Mouse (Mus musculus) forebrain, embryonic 15.5 days (tissue): ENCODE data around the gene Nhlrc4. TPM values are rescaled to one million over a fixed set of nuclear protein-coding genes. Genes with fewer than 3 reads are reported as not detected.

Experiments
- ATAC-seq: fragments of 200-750 bp; cut with Nextera tagmentation; replicated peaks from 2 replicates; pipeline ENCODE4 v1.8.0; 2017; ENCODE audit warnings: mild to moderate bottlenecking, moderate TSS enrichment, moderate library complexity
- H3K27ac ChIP-seq: fragments of 300-500 bp; sonication (generic); replicated peaks from 2 replicates; pipeline ENCODE4 v1.5.1; 2015; ENCODE audit warnings: mild to moderate bottlenecking, inconsistent platforms
- H3K27me3 ChIP-seq: fragments of 300-500 bp; sonication (generic); 2 replicates; pipeline ENCODE4 v1.6.1; 2015; ENCODE audit warnings: inconsistent platforms
- H3K36me3 ChIP-seq: fragments of 300-500 bp; sonication (generic); 2 replicates; pipeline ENCODE4 v1.6.1; 2015; ENCODE audit warnings: mild to moderate bottlenecking, inconsistent platforms
- H3K4me1 ChIP-seq: fragments of 300-500 bp; sonication (generic); 2 replicates; pipeline ENCODE4 v1.6.1; 2015; ENCODE audit warnings: inconsistent platforms
- H3K4me2 ChIP-seq: fragments of 300-500 bp; sonication (generic); replicated peaks from 2 replicates; pipeline ENCODE4 v1.6.1; 2015; ENCODE audit warnings: mild to moderate bottlenecking, inconsistent platforms
- H3K4me3 ChIP-seq: fragments of 300-500 bp; sonication (generic); 2 replicates; pipeline ENCODE4 v1.5.1; 2015; ENCODE audit warnings: mild to moderate bottlenecking, inconsistent platforms
- H3K9ac ChIP-seq: fragments of 300-500 bp; sonication (generic); replicated peaks from 2 replicates; pipeline ENCODE4 v1.6.1; 2015; ENCODE audit warnings: mild to moderate bottlenecking, inconsistent platforms
- H3K9me3 ChIP-seq: fragments of 300-500 bp; sonication (generic); 2 replicates; pipeline ENCODE4 v1.6.1; 2016; ENCODE audit warnings: inconsistent platforms
- WGBS: fragments of 180-500 bp; shearing (Covaris S2); methylation state at CpG from one replicate; pipeline ENCODE4 v1.1.7; 2015; ENCODE audit warnings: mixed read lengths; 5-methylcytosine and 5-hydroxymethylcytosine counted together
- polyA plus RNA-seq: library from polyadenylated mRNA; unstranded; fragments of >200 nt; fragmentation: Nextera tagmentation; extraction: Ambion mirVana; gene quantifications from 2 replicates; pipeline ENCODE4 v1.2.1, GENCODE M21; 2015

The Nhlrc4 gene
- polyA plus RNA-seq, 1 experiment from 2014 or later = not detected

DNA sequence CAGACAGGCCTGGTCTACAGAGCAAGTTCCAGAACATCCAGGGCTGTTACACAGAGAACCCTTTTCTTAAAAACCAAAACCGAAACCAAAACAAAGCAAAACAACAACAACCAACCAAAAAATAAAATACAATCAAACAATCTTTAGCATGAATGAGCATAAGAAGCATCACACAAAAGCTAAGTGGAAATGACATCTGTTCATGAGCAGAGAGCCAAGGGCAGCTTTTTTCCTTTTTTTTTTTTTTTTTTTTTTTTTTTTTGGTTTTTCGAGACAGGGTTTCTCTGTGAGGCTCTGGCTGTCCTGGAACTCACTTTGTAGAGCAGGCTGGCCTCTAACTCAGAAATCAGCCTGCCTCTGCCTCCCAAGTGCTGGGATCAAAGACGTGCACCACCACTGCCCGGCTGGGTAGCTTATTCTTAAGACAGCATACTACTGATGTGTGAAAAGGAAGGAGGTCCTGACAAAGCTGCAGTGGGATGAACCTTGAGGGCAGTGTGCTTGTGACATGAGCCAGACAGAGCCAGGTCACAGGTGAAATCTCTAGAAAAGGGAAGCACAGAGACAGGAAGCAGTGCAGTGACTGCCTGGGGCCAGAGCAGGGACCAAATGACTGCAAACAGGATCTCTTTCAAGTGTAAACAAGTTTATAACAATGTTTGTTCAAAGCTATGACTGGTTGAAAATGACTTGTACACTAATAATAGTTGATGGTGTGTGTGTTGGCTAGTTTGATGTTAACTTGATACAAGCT lies 26.4 kb upstream of the Nhlrc4 start:
- H3K36me3 ChIP-seq = no peaks in the 10 kb centered on the region
- H3K4me1 ChIP-seq = no peaks in the 10 kb centered on the region
- H3K9me3 ChIP-seq = no peaks in the 10 kb centered on the region
- H3K4me3 ChIP-seq = no peak overlapping the region
- no peak overlapping the region for H3K4me2 ChIP-seq
- no peak overlapping the region for H3K9ac ChIP-seq
- ATAC-seq = no peak
- WGBS = 81% methylated on average over 4 of the region's 4 CpGs
- peak overlapping the region; percentile 62 for H3K27ac ChIP-seq
- no peaks in the 10 kb centered on the region for H3K27me3 ChIP-seq

DNA sequence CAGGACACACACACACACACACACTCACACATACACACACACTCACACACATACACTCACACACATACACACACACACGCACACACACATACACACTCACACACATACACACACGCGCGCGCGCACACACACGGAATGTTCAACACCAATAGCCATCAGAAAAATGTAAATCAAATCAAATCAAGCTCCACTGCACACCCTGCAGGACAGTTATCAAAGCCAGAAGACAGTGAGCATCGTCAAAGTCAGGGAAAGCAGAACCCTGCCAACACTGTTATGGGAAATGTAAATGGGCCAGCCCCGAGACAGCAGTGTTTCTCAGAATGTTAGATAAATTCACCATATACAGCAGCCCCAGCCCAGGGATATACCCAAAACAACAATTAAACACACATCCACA lies 25.7 kb upstream of the Nhlrc4 start:
- Histone ChIP-seq H3K4me2 (no peak overlapping the region), H3K36me3 (no peaks in the 10 kb centered on the region), H3K9me3 (no peaks in the 10 kb centered on the region), H3K4me3 (no peak overlapping the region), H3K9ac (no peak overlapping the region), H3K4me1 (no peaks in the 10 kb centered on the region), H3K27ac (peak overlapping the region; percentile 62), H3K27me3 (no peaks in the 10 kb centered on the region)
- ATAC-seq = no peak
- WGBS = 86% methylated on average over 9 of the region's 9 CpGs

DNA sequence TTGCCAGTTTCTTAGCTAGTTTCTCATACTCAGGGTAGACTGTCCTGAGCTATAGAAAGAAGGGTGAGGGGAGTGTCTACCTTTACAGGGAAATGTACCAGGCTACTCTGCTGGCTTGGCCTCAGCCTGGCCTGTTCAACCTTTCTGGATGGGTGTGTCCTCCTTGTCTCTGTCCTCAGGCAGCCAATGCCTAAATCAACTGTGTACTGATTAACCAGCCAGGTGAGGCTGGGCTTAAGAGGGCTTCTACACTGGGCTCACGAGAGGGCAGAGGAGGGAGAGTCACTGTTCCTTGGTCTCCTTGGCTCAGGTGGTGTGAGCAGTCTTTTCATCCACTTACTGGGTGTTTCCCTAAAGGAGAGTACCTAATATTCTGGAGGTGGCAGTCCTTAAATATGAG lies 23.4 kb upstream of the Nhlrc4 start:
- 83% methylated on average over 1 of the region's 1 CpGs for WGBS
- no peak overlapping the region for H3K4me2 ChIP-seq

DNA sequence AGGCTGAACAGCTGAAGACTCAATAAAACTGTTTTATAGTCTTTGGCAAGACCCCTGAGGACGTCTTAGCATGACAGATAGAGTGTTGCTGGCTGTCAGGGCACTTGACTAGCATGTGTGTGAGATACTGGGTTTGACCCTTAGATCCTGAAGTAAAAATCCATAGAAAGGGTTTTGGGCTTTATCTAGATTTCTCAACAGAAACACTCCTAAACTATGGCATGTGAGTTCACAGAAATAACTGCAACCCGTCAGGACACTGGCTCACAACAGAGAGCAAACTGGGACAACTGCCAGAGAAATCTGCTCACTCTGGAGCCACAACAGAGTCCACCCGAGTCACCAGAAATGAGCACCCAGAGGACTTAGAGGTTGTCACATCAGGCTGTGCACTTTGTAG lies 22.9 kb upstream of the Nhlrc4 start:
- Histone ChIP-seq H3K27me3 (no peaks in the 10 kb centered on the region), H3K4me1 (no peaks in the 10 kb centered on the region), H3K9ac (no peak overlapping the region), H3K36me3 (no peaks in the 10 kb centered on the region), H3K9me3 (no peaks in the 10 kb centered on the region), H3K4me2 (no peak overlapping the region), H3K4me3 (no peak overlapping the region), H3K27ac (no peak overlapping the region)
- ATAC-seq = no peak
- 63% methylated on average over 3 of the region's 3 CpGs for WGBS

More for the DNA sequence above, 23.4 kb upstream of the Nhlrc4 start:
- H3K36me3 ChIP-seq = no peaks in the 10 kb centered on the region
- H3K9me3 ChIP-seq = no peaks in the 10 kb centered on the region
- H3K9ac ChIP-seq = no peak overlapping the region
- no peak overlapping the region for H3K27ac ChIP-seq
- H3K4me3 ChIP-seq = no peak overlapping the region
- no peaks in the 10 kb centered on the region for H3K27me3 ChIP-seq
- H3K4me1 ChIP-seq = no peaks in the 10 kb centered on the region
- ATAC-seq = no peak

DNA sequence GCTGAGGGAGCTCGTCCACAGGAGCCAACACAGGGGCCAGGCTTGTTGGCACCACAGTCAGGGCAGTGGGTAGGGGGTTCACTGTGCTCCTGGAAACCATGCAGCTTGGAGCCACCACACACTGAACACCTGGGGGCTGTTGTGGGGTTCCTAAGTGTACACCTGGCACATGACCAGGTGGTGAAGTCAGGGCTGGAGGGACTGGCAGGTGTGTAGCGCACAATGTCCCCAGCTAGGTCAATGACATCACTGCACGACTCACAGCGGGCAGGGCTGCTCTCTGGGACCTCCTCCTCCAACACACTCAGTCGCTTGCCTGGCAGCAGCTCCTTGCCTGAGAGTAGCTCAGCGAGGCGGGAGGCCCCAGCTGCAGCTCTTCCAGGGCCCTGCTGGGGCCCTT lies 19.5 kb upstream of the Nhlrc4 start:
- Histone ChIP-seq H3K27me3 (no peaks in the 10 kb centered on the region), H3K4me2 (no peak overlapping the region), H3K27ac (no peak overlapping the region), H3K9ac (no peak overlapping the region), H3K36me3 (peaks cover 17% of the 10 kb centered on the region; the same call in 1 of the 2 replicates), H3K4me3 (no peak overlapping the region), H3K4me1 (no peaks in the 10 kb centered on the region), H3K9me3 (no peaks in the 10 kb centered on the region)
- WGBS = 87% methylated on average over 7 of the region's 7 CpGs
- ATAC-seq = no peak

DNA sequence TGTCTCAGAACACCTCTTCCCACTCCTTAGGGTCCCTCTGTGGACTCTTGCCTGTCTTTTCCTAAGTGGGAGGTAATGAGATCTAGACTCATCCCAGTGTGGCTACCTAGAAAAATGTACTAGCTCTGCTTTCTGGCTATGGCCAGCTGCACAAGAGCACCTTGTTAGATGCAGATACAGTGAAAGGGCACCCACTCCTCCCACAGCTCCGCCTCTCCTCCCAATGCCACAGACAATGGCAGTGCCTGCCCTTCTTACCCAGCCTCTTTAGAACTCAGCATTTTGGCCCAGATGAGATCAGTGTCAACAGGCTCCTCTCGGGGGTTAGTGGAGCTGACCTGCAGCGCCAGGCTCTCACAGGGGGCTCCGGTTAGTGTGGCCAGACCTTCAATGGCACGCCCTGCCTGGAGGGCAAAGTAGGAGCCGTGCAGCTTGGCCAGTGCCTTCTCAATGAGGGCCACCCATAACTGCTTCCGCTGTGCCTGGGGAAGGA lies 17.7 kb upstream of the Nhlrc4 start:
- ATAC-seq = no peak
- Histone ChIP-seq H3K9me3 (no peaks in the 10 kb centered on the region), H3K4me3 (no peak overlapping the region), H3K27me3 (no peaks in the 10 kb centered on the region), H3K27ac (no peak overlapping the region), H3K9ac (no peak overlapping the region), H3K4me2 (no peak overlapping the region), H3K4me1 (no peaks in the 10 kb centered on the region), H3K36me3 (peaks cover 18% of the 10 kb centered on the region; the same call in 1 of the 2 replicates)
- WGBS = 94% methylated on average over 7 of the region's 7 CpGs

DNA sequence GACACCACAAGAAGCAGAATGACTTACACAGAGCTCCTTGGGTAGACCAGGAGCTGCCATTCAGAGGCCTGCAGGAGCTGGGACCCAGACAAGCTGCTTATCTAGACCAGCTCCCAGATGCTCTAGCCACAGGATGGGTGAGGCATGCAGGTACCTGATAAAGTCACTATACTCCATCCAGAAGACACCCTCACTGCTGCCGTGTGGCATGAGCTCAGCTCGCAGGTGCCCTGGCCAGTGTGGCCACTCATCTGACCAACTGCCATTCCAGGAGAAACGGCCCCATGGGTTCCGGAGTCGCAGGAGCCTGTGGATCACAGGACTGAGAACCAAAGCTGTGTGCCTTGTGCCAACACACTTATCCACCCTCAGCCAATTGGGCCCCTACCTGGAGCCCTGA lies 16.8 kb upstream of the Nhlrc4 start:
- no peak overlapping the region for H3K4me2 ChIP-seq
- peaks cover 18% of the 10 kb centered on the region; the same call in 1 of the 2 replicates for H3K36me3 ChIP-seq
- no peak for ATAC-seq
- no peak overlapping the region for H3K4me3 ChIP-seq
- 98% methylated on average over 5 of the region's 5 CpGs for WGBS
- no peak overlapping the region for H3K27ac ChIP-seq
- no peaks in the 10 kb centered on the region for H3K27me3 ChIP-seq
- no peaks in the 10 kb centered on the region for H3K9me3 ChIP-seq
- H3K9ac ChIP-seq = no peak overlapping the region
- H3K4me1 ChIP-seq = no peaks in the 10 kb centered on the region

DNA sequence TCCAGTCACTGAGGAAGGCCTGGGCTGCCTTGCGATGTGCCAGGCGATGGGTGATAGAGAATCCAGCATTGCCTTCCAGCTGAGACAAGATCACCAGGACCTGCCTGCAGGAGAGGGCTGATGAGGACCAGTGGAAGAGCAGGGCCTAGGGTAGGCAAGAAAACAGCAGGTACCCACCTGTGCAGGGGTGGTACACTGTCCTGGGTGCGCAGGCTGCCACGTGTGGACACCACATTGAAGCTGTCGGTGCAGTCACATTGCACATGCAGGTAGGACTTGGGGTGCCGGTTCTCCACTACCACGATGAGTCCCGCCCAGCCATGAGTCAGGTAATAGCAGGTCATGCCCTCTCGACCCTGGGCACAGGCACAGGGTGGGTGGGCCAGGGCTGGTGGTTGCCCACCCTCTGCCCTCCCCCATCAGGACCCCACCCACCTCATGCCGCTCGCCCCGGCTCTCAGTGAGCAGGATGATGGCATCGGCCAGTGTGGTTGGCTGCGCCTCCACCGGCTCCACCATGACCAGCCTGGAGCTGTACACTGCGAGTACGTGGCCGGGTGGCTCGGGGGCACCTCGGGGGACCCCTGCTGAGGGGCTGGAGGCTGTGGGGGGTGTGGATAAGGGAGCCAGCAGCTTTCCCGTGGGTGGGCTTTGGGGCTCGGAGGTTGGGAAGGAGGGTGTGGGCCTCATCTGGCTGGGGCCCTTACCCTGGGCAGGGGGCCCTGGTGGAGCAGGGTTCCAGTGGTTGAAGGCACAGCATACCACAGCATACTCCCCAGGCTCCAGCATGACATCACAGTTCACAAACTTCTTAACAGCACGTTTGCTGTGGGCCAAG lies 15.1 kb upstream of the Nhlrc4 start:
- Histone ChIP-seq H3K9me3 (no peaks in the 10 kb centered on the region), H3K9ac (no peak overlapping the region), H3K27ac (no peak overlapping the region), H3K4me2 (no peak overlapping the region), H3K27me3 (no peaks in the 10 kb centered on the region), H3K4me1 (no peaks in the 10 kb centered on the region), H3K4me3 (no peak overlapping the region), H3K36me3 (peaks cover 18% of the 10 kb centered on the region; the same call in 1 of the 2 replicates)
- no peak for ATAC-seq
- 93% methylated on average over 23 of the region's 23 CpGs for WGBS

DNA sequence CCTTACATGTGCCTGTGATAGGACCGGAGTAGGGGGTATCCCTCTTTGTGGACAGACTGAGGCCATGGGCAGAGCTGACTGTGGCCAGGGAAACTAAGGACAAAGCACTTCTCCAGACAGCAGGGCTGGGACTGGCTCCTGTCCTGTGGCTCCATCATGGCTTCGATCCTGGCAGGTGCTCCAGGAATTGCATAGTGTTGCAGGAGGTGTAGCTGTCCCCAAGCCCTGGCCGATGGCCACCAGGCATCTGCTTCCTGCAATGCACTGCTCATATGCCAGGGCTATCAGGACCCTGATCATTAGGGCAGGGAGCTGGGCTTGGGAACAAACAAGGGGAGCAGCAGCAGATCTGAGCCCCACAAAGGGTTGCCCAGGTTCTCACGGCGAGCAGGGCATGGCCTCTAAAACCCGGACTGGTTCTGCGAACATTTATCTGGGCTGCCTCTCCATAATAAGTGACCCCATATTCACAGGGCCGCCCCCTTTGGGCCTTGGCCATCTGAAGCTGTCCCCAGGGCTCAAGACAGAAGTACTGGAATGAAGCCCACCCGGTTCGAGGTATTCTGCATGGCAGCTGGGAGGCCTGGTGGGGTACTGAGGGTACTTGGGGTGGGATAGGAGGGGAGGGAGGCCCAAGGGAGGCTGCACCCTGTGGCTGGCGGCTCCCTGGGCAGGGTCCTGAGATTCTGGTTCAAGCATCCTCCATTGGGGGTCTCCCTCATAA lies 14.2 kb upstream of the Nhlrc4 start:
- H3K4me1 ChIP-seq = no peaks in the 10 kb centered on the region
- no peak for ATAC-seq
- no peak overlapping the region for H3K4me2 ChIP-seq
- no peaks in the 10 kb centered on the region for H3K9me3 ChIP-seq
- H3K9ac ChIP-seq = no peak overlapping the region
- H3K27ac ChIP-seq = no peak overlapping the region
- 91% methylated on average over 11 of the region's 11 CpGs for WGBS
- H3K4me3 ChIP-seq = no peak overlapping the region
- no peaks in the 10 kb centered on the region for H3K27me3 ChIP-seq
- H3K36me3 ChIP-seq = peaks cover 18% of the 10 kb centered on the region; the same call in 1 of the 2 replicates

DNA sequence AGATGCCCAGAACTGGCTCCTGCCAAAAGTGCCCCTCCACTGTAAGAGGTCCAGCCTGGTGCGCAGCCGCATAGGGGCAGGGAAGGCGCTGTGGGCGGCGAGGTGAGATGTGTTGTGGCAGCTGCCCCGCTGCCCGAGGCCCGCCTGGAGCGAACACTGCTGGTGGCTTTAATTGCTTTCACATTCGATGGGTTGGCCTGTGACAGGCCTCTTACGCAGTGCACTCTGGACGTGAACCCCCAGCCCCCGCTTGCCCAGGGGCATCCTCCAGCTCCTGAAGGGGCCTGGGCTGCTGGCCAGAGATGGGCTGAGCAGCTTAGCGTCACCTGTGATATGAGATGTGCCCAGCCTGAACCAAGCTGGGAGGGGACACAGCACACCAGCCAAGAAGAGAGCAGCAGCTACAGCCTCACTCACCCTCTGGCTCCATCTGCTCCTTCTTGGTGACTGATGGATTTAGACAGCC lies 12.9 kb upstream of the Nhlrc4 start:
- Histone ChIP-seq H3K4me3 (no peak overlapping the region), H3K36me3 (peaks cover 18% of the 10 kb centered on the region; the same call in 1 of the 2 replicates), H3K9ac (no peak overlapping the region), H3K27ac (no peak overlapping the region), H3K27me3 (peaks cover 11% of the 10 kb centered on the region), H3K9me3 (no peaks in the 10 kb centered on the region), H3K4me2 (no peak overlapping the region), H3K4me1 (no peaks in the 10 kb centered on the region)
- no peak for ATAC-seq
- WGBS = 75% methylated on average over 14 of the region's 14 CpGs

DNA sequence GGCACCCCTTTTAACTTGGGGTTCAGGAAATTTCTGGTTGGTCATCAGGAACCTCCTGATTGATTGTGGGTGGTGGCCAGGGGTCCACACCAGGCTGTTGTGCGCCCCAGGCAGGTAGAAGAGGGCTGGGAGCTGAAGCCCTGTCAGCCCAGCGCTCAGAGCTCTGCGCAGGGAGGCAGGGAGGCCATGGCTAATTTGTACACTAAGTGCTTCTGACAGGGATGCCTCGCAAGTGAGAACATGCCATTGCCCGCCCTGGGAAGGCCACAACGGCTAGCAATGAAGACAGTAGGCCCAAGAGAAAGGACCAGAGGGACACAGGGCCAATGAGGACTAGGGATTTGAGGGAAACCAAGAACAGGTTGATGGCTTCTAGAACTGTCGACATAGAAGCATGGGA lies 11.9 kb upstream of the Nhlrc4 start:
- no peak overlapping the region for H3K9ac ChIP-seq
- H3K27ac ChIP-seq = no peak overlapping the region
- no peaks in the 10 kb centered on the region for H3K9me3 ChIP-seq
- 89% methylated on average over 7 of the region's 7 CpGs for WGBS
- no peak for ATAC-seq
- H3K4me2 ChIP-seq = no peak overlapping the region
- H3K27me3 ChIP-seq = peaks cover 21% of the 10 kb centered on the region
- peaks cover 14% of the 10 kb centered on the region; the same call in 1 of the 2 replicates for H3K36me3 ChIP-seq
- H3K4me3 ChIP-seq = no peak overlapping the region
- peaks cover 6% of the 10 kb centered on the region for H3K4me1 ChIP-seq

DNA sequence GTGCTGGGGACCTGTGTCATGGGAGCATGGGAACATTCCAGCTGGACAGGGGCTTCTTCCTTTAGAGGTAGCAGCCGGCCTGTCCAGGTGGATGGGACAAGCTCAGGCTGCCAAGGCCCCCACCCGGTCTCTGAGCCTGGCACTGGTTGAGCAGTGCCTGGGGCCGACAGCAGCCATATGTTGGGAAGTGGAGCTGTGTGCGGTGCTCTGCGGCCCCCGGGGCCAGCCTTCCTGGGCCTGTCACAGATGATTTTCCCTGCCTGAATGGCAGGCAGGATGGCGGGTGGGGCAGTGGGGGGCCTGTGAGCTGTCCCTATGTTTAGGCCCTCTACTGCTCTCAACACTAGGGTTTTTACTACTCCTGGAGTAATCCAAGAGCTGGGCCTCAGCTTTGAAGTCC lies 11.4 kb upstream of the Nhlrc4 start:
- H3K27ac ChIP-seq = no peak overlapping the region
- H3K4me2 ChIP-seq = no peak overlapping the region
- H3K9ac ChIP-seq = no peak overlapping the region
- ATAC-seq = no peak
- H3K36me3 ChIP-seq = peaks cover 14% of the 10 kb centered on the region; the same call in 1 of the 2 replicates
- H3K9me3 ChIP-seq = no peaks in the 10 kb centered on the region
- peaks cover 25% of the 10 kb centered on the region for H3K27me3 ChIP-seq
- no peak overlapping the region for H3K4me3 ChIP-seq
- H3K4me1 ChIP-seq = peaks cover 10% of the 10 kb centered on the region
- 61% methylated on average over 7 of the region's 7 CpGs for WGBS
